Mouse (Mus musculus): ENCODE measurements at regions not wholly inside any gene's neighbourhood (a gene's known extent, or its start where the extent isn't known, plus 50 kb on each side); places are given as distances from the start of the nearest gene placed in this dataset.

- Histone ChIP-seq H3K9ac (no peak overlapping the region), H3K9me3 (no peaks in the 10 kb centered on the region), H3K4me1 (replicated peaks) (0 out of 2 replicates have a peak, but pooled peaks cover 11% of the 10 kb centered on the region), H3K4me3 (no peak overlapping the region), H3K27me3 (no peaks in the 10 kb centered on the region), H3K27ac (replicated peaks) (no peak overlapping the region), H3K36me3 (no peaks in the 10 kb centered on the region), H3K4me2 (no peak overlapping the region)
- no peak for ATAC-seq (ENCODE audit: low read depth)
- 84% methylated on average over 5 of the region's 5 CpGs for WGBS
These were observed 85.4 kb downstream of the Atp23 start for GRCm38 (mm10) chr10:126815730-126816129.

DNA sequence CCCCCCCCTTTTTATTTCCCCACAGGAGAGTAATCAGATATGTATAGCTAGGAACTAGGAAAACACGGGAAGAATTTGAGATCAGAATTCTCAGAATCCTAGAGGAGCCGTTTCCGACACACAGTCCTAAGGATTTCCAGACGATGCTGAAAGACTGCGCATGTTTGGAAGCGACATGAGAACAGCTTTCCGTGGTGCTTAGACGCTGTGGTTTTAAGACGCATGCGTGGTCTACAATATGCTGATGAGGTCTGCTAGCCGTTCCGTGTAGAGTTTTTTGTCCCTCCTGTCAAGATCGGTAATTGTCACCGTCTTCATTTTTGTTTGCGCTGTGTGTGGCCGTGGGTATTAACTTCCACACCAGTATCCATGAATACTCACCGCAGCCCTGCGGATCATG lies 86.2 kb downstream of the Atp23 start:
- no peaks in the 10 kb centered on the region for H3K27me3 ChIP-seq
- no peak overlapping the region for H3K27ac ChIP-seq (replicated peaks)
- H3K36me3 ChIP-seq: no peaks in the 10 kb centered on the region
- ATAC-seq (ENCODE audit: low read depth): no peak
- H3K4me3 ChIP-seq: no peak overlapping the region
- no peak overlapping the region for H3K9ac ChIP-seq
- no peak overlapping the region for H3K4me2 ChIP-seq
- H3K4me1 ChIP-seq (replicated peaks): peaks cover 14% of the 10 kb centered on the region
- 95% methylated on average over 18 of the region's 18 CpGs for WGBS
- H3K9me3 ChIP-seq: no peaks in the 10 kb centered on the region

DNA sequence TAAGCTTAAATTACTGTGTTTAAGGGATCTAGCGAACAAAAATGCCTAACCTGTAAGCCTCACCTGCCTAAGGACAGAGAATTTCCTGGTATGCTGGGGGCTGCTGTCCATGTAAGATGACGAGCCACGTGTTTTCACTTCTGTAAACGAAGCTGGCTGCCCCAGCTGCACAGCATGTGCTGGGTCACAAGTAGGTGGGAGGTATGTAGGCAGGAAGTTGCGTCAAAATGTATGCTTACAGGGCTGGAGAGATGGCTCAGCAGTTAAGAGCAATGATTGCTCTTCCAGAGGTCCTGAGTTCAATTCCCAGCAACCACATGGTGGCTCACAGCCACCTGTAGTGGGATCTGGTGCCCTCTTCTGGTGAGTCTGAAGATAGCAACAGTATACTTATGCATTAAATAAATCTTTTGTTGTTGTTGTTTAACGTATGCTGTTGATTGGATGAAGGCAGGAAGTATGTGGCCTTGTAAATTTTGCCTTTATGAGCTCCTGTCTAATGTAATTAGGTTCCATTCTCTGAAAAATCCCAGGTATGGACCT lies 88.0 kb downstream of the Atp23 start:
- Histone ChIP-seq H3K4me3 (no peak overlapping the region), H3K27me3 (no peaks in the 10 kb centered on the region), H3K4me2 (no peak overlapping the region), H3K9ac (no peak overlapping the region), H3K27ac (replicated peaks) (0 out of 2 replicates have a peak overlapping the region, but pooled peaks have one; percentile 61), H3K36me3 (no peaks in the 10 kb centered on the region), H3K9me3 (no peaks in the 10 kb centered on the region), H3K4me1 (replicated peaks) (peaks cover 25% of the 10 kb centered on the region)
- ATAC-seq (ENCODE audit: low read depth): no peak
- 87% methylated on average over 6 of the region's 6 CpGs for WGBS

- peak overlapping the region; percentile 61 for H3K27ac ChIP-seq (replicated peaks)
- ATAC-seq (ENCODE audit: low read depth): no peak
- H3K36me3 ChIP-seq: no peaks in the 10 kb centered on the region
- H3K27me3 ChIP-seq: no peaks in the 10 kb centered on the region
- H3K9me3 ChIP-seq: no peaks in the 10 kb centered on the region
- H3K9ac ChIP-seq: no peak overlapping the region
- no peak overlapping the region for H3K4me3 ChIP-seq
- 74% methylated on average over 7 of the region's 7 CpGs for WGBS
- H3K4me2 ChIP-seq: no peak overlapping the region
- H3K4me1 ChIP-seq (replicated peaks): peaks cover 28% of the 10 kb centered on the region
These were observed 88.9 kb downstream of the Atp23 start for GRCm38 (mm10) chr10:126812243-126812755.

DNA sequence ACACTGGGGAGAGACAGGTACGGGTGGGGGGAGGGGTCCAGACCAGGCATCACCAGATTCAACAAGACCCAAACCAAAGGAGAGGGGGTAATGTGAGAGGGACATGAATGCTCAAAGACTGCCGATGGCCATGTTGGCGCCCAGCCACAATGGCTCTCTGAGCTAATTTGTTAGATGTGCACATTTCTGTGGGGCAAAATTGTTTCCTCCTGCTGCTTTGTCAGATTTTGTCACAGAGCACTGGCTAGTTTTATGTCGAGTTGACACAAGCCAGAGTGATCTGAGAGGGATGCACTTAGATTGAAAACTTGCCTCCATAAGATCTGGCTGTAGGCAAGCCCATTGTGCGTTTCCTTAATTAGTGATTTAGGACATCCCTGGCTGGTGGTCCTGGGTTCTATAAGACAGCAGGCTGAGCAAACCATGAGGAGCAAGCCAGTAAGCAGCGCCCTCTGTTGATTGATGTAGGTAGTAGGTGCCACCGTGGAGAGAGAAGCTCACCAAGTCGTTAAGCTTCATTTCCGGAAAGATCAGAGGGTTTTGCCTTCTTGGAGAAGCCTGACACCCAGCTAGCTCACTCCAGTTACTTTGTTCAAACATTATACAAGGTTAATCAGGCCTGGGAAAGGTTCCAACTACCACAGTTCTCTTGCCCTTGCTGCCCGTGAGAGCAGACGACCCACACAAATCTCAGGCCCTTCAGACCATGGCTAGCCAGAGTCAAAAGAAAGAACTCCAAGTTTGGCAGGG lies 90.6 kb downstream of the Atp23 start:
- H3K4me3 ChIP-seq: no peak overlapping the region
- H3K27me3 ChIP-seq: no peaks in the 10 kb centered on the region
- peaks cover 28% of the 10 kb centered on the region for H3K4me1 ChIP-seq (replicated peaks)
- 69% methylated on average over 11 of the region's 11 CpGs for WGBS
- no peaks in the 10 kb centered on the region for H3K36me3 ChIP-seq
- no peak for ATAC-seq (ENCODE audit: low read depth)
- no peak overlapping the region for H3K9ac ChIP-seq
- H3K4me2 ChIP-seq: peak overlapping the region; percentile 46; the same call in 1 of the 2 replicates
- H3K27ac ChIP-seq (replicated peaks): 0 out of 2 replicates have a peak overlapping the region, but pooled peaks have one; percentile 30
- no peaks in the 10 kb centered on the region for H3K9me3 ChIP-seq

DNA sequence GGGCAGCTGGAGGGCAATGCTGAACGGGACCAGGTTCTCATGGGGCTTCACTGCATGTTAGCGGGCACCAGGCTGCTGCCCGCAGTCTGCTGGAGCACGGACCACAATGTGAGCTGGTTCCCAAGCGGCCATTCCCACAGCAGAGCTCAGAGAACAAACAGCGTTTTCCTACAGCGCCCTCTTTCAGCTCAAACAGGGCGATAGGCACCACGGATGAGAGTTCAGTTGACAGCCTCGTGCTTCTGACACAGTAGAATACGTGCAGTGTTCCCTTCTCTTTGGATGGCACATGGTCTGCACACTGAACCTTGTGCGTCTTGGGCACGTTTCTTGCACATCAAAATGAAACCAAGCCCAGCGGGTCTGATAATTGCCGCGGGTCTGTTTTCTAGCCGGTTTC lies 91.6 kb downstream of the Atp23 start:
- 46% methylated on average over 17 of the region's 17 CpGs for WGBS
- peak; percentile 48; the same call in 1 of the 2 replicates for ATAC-seq (ENCODE audit: low read depth)
- H3K27ac ChIP-seq (replicated peaks): peak overlapping the region; percentile 57; the same call in 1 of the 2 replicates
- H3K4me1 ChIP-seq (replicated peaks): peaks cover 28% of the 10 kb centered on the region
- H3K36me3 ChIP-seq: no peaks in the 10 kb centered on the region
- H3K9me3 ChIP-seq: no peaks in the 10 kb centered on the region
- H3K4me2 ChIP-seq: peak overlapping the region; percentile 46
- H3K9ac ChIP-seq: 0 out of 2 replicates have a peak overlapping the region, but pooled peaks have one; percentile 3
- peak overlapping the region; percentile 23 for H3K4me3 ChIP-seq
- no peaks in the 10 kb centered on the region for H3K27me3 ChIP-seq

- Histone ChIP-seq H3K36me3 (no peaks in the 10 kb centered on the region), H3K4me3 (no peak overlapping the region), H3K4me1 (replicated peaks) (peaks cover 22% of the 10 kb centered on the region), H3K27ac (replicated peaks) (no peak overlapping the region), H3K4me2 (no peak overlapping the region), H3K27me3 (no peaks in the 10 kb centered on the region), H3K9ac (no peak overlapping the region), H3K9me3 (no peaks in the 10 kb centered on the region)
- 91% methylated on average over 4 of the region's 4 CpGs for WGBS
- ATAC-seq (ENCODE audit: low read depth): no peak
These were observed 94.3 kb downstream of the Atp23 start for GRCm38 (mm10) chr10:126806881-126807280.

- Histone ChIP-seq H3K9ac (no peak overlapping the region), H3K27me3 (no peaks in the 10 kb centered on the region), H3K27ac (replicated peaks) (no peak overlapping the region), H3K4me3 (no peak overlapping the region), H3K4me1 (replicated peaks) (no peaks in the 10 kb centered on the region), H3K9me3 (no peaks in the 10 kb centered on the region), H3K36me3 (no peaks in the 10 kb centered on the region), H3K4me2 (no peak overlapping the region)
- 78% methylated on average over 4 of the region's 4 CpGs for WGBS
- ATAC-seq (ENCODE audit: low read depth): no peak
These were observed 98.4 kb downstream of the Atp23 start for GRCm38 (mm10) chr10:126802732-126803131.

GRCm38 (mm10) chr10:126799393-126799792 lies 101.8 kb downstream of the Atp23 start:
- H3K9me3 ChIP-seq: no peaks in the 10 kb centered on the region
- no peak overlapping the region for H3K4me3 ChIP-seq
- ATAC-seq (ENCODE audit: low read depth): no peak
- H3K36me3 ChIP-seq: no peaks in the 10 kb centered on the region
- H3K4me2 ChIP-seq: no peak overlapping the region
- no peak overlapping the region for H3K9ac ChIP-seq
- no peaks in the 10 kb centered on the region for H3K4me1 ChIP-seq (replicated peaks)
- 67% methylated on average over 4 of the region's 4 CpGs for WGBS
- H3K27me3 ChIP-seq: no peaks in the 10 kb centered on the region
- no peak overlapping the region for H3K27ac ChIP-seq (replicated peaks)

- no peaks in the 10 kb centered on the region for H3K36me3 ChIP-seq
- no peaks in the 10 kb centered on the region for H3K27me3 ChIP-seq
- H3K4me2 ChIP-seq: no peak overlapping the region
- no peaks in the 10 kb centered on the region for H3K9me3 ChIP-seq
- H3K4me1 ChIP-seq (replicated peaks): peaks cover 9% of the 10 kb centered on the region
- H3K27ac ChIP-seq (replicated peaks): no peak overlapping the region
- no peak for ATAC-seq (ENCODE audit: low read depth)
- H3K9ac ChIP-seq: no peak overlapping the region
- H3K4me3 ChIP-seq: no peak overlapping the region
- WGBS: 59% methylated on average over 3 of the region's 3 CpGs
These were observed 108.0 kb downstream of the Atp23 start for GRCm38 (mm10) chr10:126793136-126793535.

DNA sequence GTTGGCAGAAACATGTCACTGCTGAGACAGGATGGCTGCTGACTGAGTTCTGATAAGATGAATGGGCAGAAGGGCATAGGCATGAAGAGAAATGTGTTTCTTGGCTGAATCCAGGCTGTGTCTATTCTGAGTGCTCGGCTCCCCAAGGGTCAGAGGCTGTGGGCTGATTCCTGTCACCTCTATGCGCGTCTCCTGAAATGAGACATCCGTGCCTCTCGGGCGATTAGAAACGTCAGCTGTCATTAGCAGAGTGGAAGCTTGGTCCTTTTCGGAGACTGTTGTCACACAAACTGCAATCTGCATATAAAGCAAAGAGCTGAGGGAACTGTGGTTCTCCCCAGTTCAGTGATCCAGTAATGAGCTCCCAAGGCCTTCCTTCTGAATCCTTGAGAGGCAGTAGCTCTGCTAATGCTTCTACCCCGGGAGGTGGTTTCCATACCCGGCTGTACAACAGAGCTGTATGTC lies 108.8 kb downstream of the Atp23 start:
- WGBS: 45% methylated on average over 10 of the region's 10 CpGs

DNA sequence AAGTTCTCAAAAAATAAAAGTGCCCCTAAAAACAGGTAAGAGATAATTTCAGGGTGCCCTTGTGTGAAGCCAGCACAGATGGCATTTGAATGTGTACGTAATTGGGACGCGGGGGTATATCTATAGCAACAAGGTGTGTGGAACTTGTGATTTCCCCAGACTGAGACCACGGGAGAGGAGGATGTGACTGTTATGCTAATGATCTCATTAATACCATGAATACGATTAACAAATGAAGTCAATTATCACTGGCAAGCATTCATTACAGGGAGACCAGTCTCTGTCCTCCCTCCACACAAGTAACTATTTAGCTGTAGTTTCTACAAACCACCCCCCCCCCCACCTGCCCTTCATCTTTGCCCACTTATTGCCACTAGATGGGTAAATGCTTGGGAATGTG lies 112.9 kb downstream of the Atp23 start:
- Histone ChIP-seq H3K4me3 (no peak overlapping the region), H3K4me2 (no peak overlapping the region), H3K36me3 (no peaks in the 10 kb centered on the region), H3K27ac (replicated peaks) (no peak overlapping the region), H3K9me3 (no peaks in the 10 kb centered on the region), H3K9ac (no peak overlapping the region), H3K27me3 (no peaks in the 10 kb centered on the region), H3K4me1 (replicated peaks) (peaks cover 10% of the 10 kb centered on the region)
- ATAC-seq (ENCODE audit: low read depth): peak; percentile 67; the same call in 1 of the 2 replicates
- 43% methylated on average over 5 of the region's 5 CpGs for WGBS

More for the DNA sequence above, 108.8 kb downstream of the Atp23 start:
- no peak overlapping the region for H3K4me3 ChIP-seq
- no peaks in the 10 kb centered on the region for H3K27me3 ChIP-seq
- H3K4me1 ChIP-seq (replicated peaks): peaks cover 10% of the 10 kb centered on the region
- no peak overlapping the region for H3K9ac ChIP-seq
- H3K27ac ChIP-seq (replicated peaks): peak overlapping the region; percentile 38; the same call in 1 of the 2 replicates
- ATAC-seq (ENCODE audit: low read depth): no peak
- no peaks in the 10 kb centered on the region for H3K36me3 ChIP-seq
- H3K9me3 ChIP-seq: no peaks in the 10 kb centered on the region
- no peak overlapping the region for H3K4me2 ChIP-seq

Measured in neural tube, embryonic 13.5 days (tissue).